Mouse (Mus musculus) liver, embryonic 14.5 days (tissue): ENCODE measurements around the gene Taar9. TPM values are rescaled to one million over a fixed set of nuclear protein-coding genes. Genes with fewer than 3 reads are reported as not detected.
"Not testable (repeated sequence)": the region's sequence is repeated elsewhere in the genome, so short reads cannot be mapped to it uniquely, and the experiment has no call there.

ENCODE experiments used
- ATAC-seq: fragments of 200-750 bp; cut with Nextera tagmentation; 2 replicates; pipeline ENCODE4 v1.8.0; 2017; ENCODE audit warnings: moderate number of reproducible peaks, mild to moderate bottlenecking, moderate library complexity; ENCODE audit not compliant: insufficient read depth
- DNase-seq, 3 experiments: peaks; one replicate each; pipeline ENCODE4 v3.0.0-alpha.2; 2012 to 2013; ENCODE audit warnings: low read depth in 3 of 3, low spot score in 3 of 3
- H3K27ac ChIP-seq: fragments of 300-500 bp; sonication (generic); 2 replicates; pipeline ENCODE4 v1.5.1; 2014; ENCODE audit warnings: moderate library complexity, mild to moderate bottlenecking, control low read depth, inconsistent platforms
- H3K27me3 ChIP-seq: fragments of 300-500 bp; sonication (generic); 2 replicates; pipeline ENCODE4 v1.6.1; 2014; ENCODE audit warnings: mild to moderate bottlenecking, low read length, moderate library complexity; ENCODE audit not compliant: control insufficient read depth, insufficient read depth
- H3K36me3 ChIP-seq: fragments of 300-500 bp; sonication (generic); replicated peaks from 2 replicates; pipeline ENCODE4 v1.6.1; 2014; ENCODE audit warnings: low read depth; ENCODE audit not compliant: control insufficient read depth, insufficient read depth
- H3K4me1 ChIP-seq, 2 experiments: fragments of 200-500 bp in 1 of 2; fragments of 300-500 bp in 1 of 2; sonication (generic) in 1 of 2; replicated peaks; 2 replicates each; pipeline ENCODE4 v1.6.1; 2012 to 2014; ENCODE audit warnings: antibody characterized with exemption in 1 of 2, inconsistent platforms in 1 of 2, low read length in 1 of 2; ENCODE audit not compliant: control insufficient read depth in 2 of 2, insufficient read depth in 2 of 2
- H3K4me2 ChIP-seq: fragments of 300-500 bp; sonication (generic); 2 replicates; pipeline ENCODE4 v1.6.1; 2014; ENCODE audit warnings: low read depth, mild to moderate bottlenecking, control low read depth, moderate library complexity
- H3K4me3 ChIP-seq, 2 experiments: fragments of 200-500 bp in 1 of 2; fragments of 300-500 bp in 1 of 2; sonication (generic) in 1 of 2; 2 replicates each; pipeline ENCODE4 v1.5.1; 2012 to 2014; ENCODE audit warnings: low read depth in 2 of 2, low read length in 2 of 2, mild to moderate bottlenecking in 2 of 2, control low read depth in 1 of 2, inconsistent platforms in 1 of 2, moderate library complexity in 1 of 2; ENCODE audit not compliant: insufficient read depth in 1 of 2
- H3K9ac ChIP-seq: fragments of 300-500 bp; sonication (generic); replicated peaks from 2 replicates; pipeline ENCODE4 v1.6.1; 2014; ENCODE audit warnings: mild to moderate bottlenecking, control low read depth, moderate library complexity
- H3K9me3 ChIP-seq: fragments of 300-500 bp; sonication (generic); 2 replicates; pipeline ENCODE4 v1.6.1; 2016; ENCODE audit warnings: low read length, mixed read lengths; ENCODE audit not compliant: control insufficient read depth
- CTCF ChIP-seq: IDR thresholded peaks from 2 replicates; pipeline ENCODE4 v1.5.1; 2016; ENCODE audit warnings: antibody characterized with exemption, low read depth, control low read depth
- EP300 ChIP-seq: IDR thresholded peaks from 2 replicates; pipeline ENCODE4 v1.6.1; 2016; ENCODE audit warnings: antibody characterized with exemption, low read depth
- WGBS: fragments of 180-500 bp; shearing (Covaris S2); extraction: QIAGEN DNeasy Blood & Tissue Kit; methylation state at CpG from one replicate; pipeline ENCODE4 v1.1.7; 2014; ENCODE audit not compliant: insufficient replicate concordance; 5-methylcytosine and 5-hydroxymethylcytosine counted together
- polyA plus RNA-seq, 2 experiments: library from polyadenylated mRNA; depleted of rRNA in 1 of 2; stranded (reverse) in 1 of 2; unstranded in 1 of 2; fragments of >200 nt; fragmentation: Nextera tagmentation in 1 of 2; extraction: Ambion mirVana in 1 of 2; gene quantifications; 2 replicates each; pipeline versions ENCODE4 v1.2.1 to v1.2.3; 2012 to 2014

Taar9 gene
- polyA plus RNA-seq, 2 experiments = not detected

- 27% methylated on average over 6 of the region's 6 CpGs for WGBS
- Histone ChIP-seq H3K27ac (no peak overlapping the region), H3K4me1 (peaks cover 0 to 9% of the 10 kb centered on the region in 2 experiments; a peak in 2 of 4 replicates), H3K4me2 (no peak overlapping the region), H3K27me3 (no peaks in the 10 kb centered on the region), H3K4me3 (no peak overlapping the region), H3K9me3 (no peaks in the 10 kb centered on the region), H3K36me3 (no peaks in the 10 kb centered on the region), H3K9ac (no peak overlapping the region)
- DNase-seq (no peak), ATAC-seq (no peak)
- TF ChIP-seq EP300 = no peak
- peak; percentile 66 for TF ChIP-seq CTCF
Measured at GRCm38 (mm10) chr10:24111116-24111778, 1.9 kb upstream of the Taar9 start.

- ATAC-seq (no peak), DNase-seq (no peak)
- Histone ChIP-seq H3K36me3 (no peaks in the 10 kb centered on the region), H3K9me3 (no peaks in the 10 kb centered on the region), H3K4me3 (no peak overlapping the region), H3K9ac (no peak overlapping the region), H3K4me2 (no peak overlapping the region), H3K27ac (no peak overlapping the region), H3K27me3 (no peaks in the 10 kb centered on the region), H3K4me1 (peaks cover 0 to 9% of the 10 kb centered on the region in 2 experiments; a peak in 2 of 4 replicates)
- TF ChIP-seq EP300 = no peak
- TF ChIP-seq CTCF = no peak
- WGBS = 52% methylated on average over 3 of the region's 3 CpGs
Measured at GRCm38 (mm10) chr10:24108236-24108635, 1.1 kb downstream of the Taar9 start.

- H3K36me3 ChIP-seq = no peaks in the 10 kb centered on the region
- ATAC-seq (no peak), DNase-seq (no peak)
- no peak overlapping the region for H3K27ac ChIP-seq
- H3K4me1 ChIP-seq = peaks cover 0 to 9% of the 10 kb centered on the region in 2 experiments; a peak in 2 of 4 replicates
- H3K27me3 ChIP-seq = no peaks in the 10 kb centered on the region
- no peak for TF ChIP-seq EP300
- TF ChIP-seq CTCF = no peak
- WGBS = 22% methylated on average over 5 of the region's 5 CpGs
- no peak overlapping the region for H3K4me2 ChIP-seq
- no peaks in the 10 kb centered on the region for H3K9me3 ChIP-seq
- H3K9ac ChIP-seq = no peak overlapping the region
- no peak overlapping the region for H3K4me3 ChIP-seq
Measured at GRCm38 (mm10) chr10:24107747-24108146, 1.6 kb downstream of the Taar9 start.

- not testable (repeated sequence) for H3K4me2 ChIP-seq, H3K4me3 ChIP-seq, DNase-seq, H3K9ac ChIP-seq, H3K27ac ChIP-seq, H3K36me3 ChIP-seq, H3K4me1 ChIP-seq, H3K27me3 ChIP-seq, H3K9me3 ChIP-seq
- peak; percentile 47; the same call in 1 of the 2 replicates for ATAC-seq
- WGBS = 5% methylated on average over 1 of the region's 1 CpGs
Measured at GRCm38 (mm10) chr10:24103299-24103698, 6.0 kb downstream of the Taar9 start.

GRCm38 (mm10) chr10:24101812-24102211 is 7.5 kb downstream of the Taar9 start, which contains the start of gene Taar8c:
Gene Taar8c, minus strand, starts transcription at chr10:24101912.
- H3K9me3 ChIP-seq, H3K36me3 ChIP-seq, H3K4me3 ChIP-seq, H3K27me3 ChIP-seq, DNase-seq, H3K4me1 ChIP-seq, ATAC-seq, H3K4me2 ChIP-seq, H3K27ac ChIP-seq, H3K9ac ChIP-seq: not testable (repeated sequence)
- 43% methylated on average over 1 of the region's 3 CpGs for WGBS

- H3K4me2 ChIP-seq, H3K27me3 ChIP-seq, H3K9me3 ChIP-seq, H3K9ac ChIP-seq, DNase-seq, H3K4me3 ChIP-seq, H3K4me1 ChIP-seq, H3K27ac ChIP-seq, H3K36me3 ChIP-seq: not testable (repeated sequence)
- peak; percentile 31; the same call in 1 of the 2 replicates for ATAC-seq
- 50% methylated on average over 2 of the region's 2 CpGs for WGBS
Measured at GRCm38 (mm10) chr10:24097010-24097409, 12.3 kb downstream of the Taar9 start.
